Mouse (Mus musculus) stomach, postnatal 0 days (tissue): ENCODE measurements around the gene 4932438H23Rik. TPM values are rescaled to one million over a fixed set of nuclear protein-coding genes. Genes with fewer than 3 reads are reported as not detected.

Source experiments
- ATAC-seq: fragments of 200-750 bp; cut with Nextera tagmentation; 2 replicates; pipeline ENCODE4 v1.8.0; 2017; ENCODE audit not compliant: low FRiP score, low TSS enrichment
- DNase-seq: peaks from one replicate; pipeline ENCODE4 v3.0.0-alpha.2; 2016; ENCODE audit warnings: low spot score
- H3K27ac ChIP-seq: fragments of 300-500 bp; sonication (generic); replicated peaks from 2 replicates; pipeline ENCODE4 v1.5.1; 2014; ENCODE audit warnings: mild to moderate bottlenecking, control low read depth
- H3K27me3 ChIP-seq: fragments of 300-500 bp; sonication (generic); 2 replicates; pipeline ENCODE4 v1.6.1; 2014; ENCODE audit warnings: low read length; ENCODE audit not compliant: control insufficient read depth, insufficient read depth
- H3K36me3 ChIP-seq: fragments of 300-500 bp; sonication (generic); 2 replicates; pipeline ENCODE4 v1.6.1; 2014; ENCODE audit warnings: low read length, mixed read lengths; ENCODE audit not compliant: control insufficient read depth, insufficient read depth
- H3K4me1 ChIP-seq: fragments of 300-500 bp; sonication (generic); replicated peaks from 2 replicates; pipeline ENCODE4 v1.6.1; 2014; ENCODE audit warnings: antibody characterized with exemption; ENCODE audit not compliant: control insufficient read depth, insufficient read depth
- H3K4me2 ChIP-seq: fragments of 300-500 bp; sonication (generic); replicated peaks from 2 replicates; pipeline ENCODE4 v1.6.1; 2014; ENCODE audit warnings: low read depth, mild to moderate bottlenecking, control low read depth, moderate library complexity
- H3K4me3 ChIP-seq: fragments of 300-500 bp; sonication (generic); 2 replicates; pipeline ENCODE4 v1.5.1; 2014; ENCODE audit warnings: low read depth, low read length, control low read depth
- H3K9ac ChIP-seq: fragments of 300-500 bp; sonication (generic); 2 replicates; pipeline ENCODE4 v1.6.1; 2014; ENCODE audit warnings: mild to moderate bottlenecking, low read length, control low read depth, mixed read lengths
- H3K9me3 ChIP-seq: fragments of 300-500 bp; sonication (generic); 2 replicates; pipeline ENCODE4 v1.6.1; 2016; ENCODE audit warnings: low read length; ENCODE audit not compliant: control insufficient read depth
- CTCF ChIP-seq: IDR thresholded peaks from 2 replicates; pipeline ENCODE4 v1.5.1; 2016; ENCODE audit warnings: antibody characterized with exemption, low read depth, mild to moderate bottlenecking, moderate library complexity
- EP300 ChIP-seq: optimal IDR thresholded peaks from 2 replicates; pipeline ENCODE3; 2016; ENCODE audit warnings: antibody characterized with exemption
- WGBS: fragments of 180-500 bp; shearing (Covaris S2); extraction: QIAGEN DNeasy Blood & Tissue Kit; methylation state at CpG from one replicate; pipeline ENCODE4 v1.1.7; 2014; 5-methylcytosine and 5-hydroxymethylcytosine counted together
- polyA plus RNA-seq: library from polyadenylated mRNA; unstranded; fragments of >200 nt; fragmentation: Nextera tagmentation; extraction: Ambion mirVana; gene quantifications from 2 replicates; pipeline ENCODE4 v1.2.1, GENCODE M21; 2015

4932438H23Rik gene
- polyA plus RNA-seq, 1 experiment from 2014 or later, result 0.04 TPM

- Histone ChIP-seq H3K27ac (peak within 1 kb of the TSS; percentile 98), H3K9ac (peak within 1 kb of the TSS; percentile 94), H3K4me2 (peak within 1 kb of the TSS; percentile 86), H3K36me3 (no peaks in the 10 kb centered on the region), H3K9me3 (no peaks in the 10 kb centered on the region), H3K4me3 (peak within 1 kb of the TSS; percentile 90), H3K27me3 (no peaks in the 10 kb centered on the region), H3K4me1 (no peaks in the 10 kb centered on the region)
- peak; percentile 98 for DNase-seq
- 1% methylated on average over 65 of the region's 70 CpGs for WGBS
- ATAC-seq, result peak; percentile 98
- TF ChIP-seq CTCF (peak; percentile 100), EP300 (no peak)
Measured at GRCm38 (mm10) chr16:91044270-91045182, 50.4 kb downstream of the 4932438H23Rik start, which contains the start of gene Paxbp1. Gene Paxbp1 (minus strand): TSS chr16:91044543.

- peak; percentile 85 for ATAC-seq
Measured at GRCm38 (mm10) chr16:91043461-91044248, 51.3 kb downstream of the 4932438H23Rik start.

GRCm38 (mm10) chr16:91042640-91043039, 52.3 kb downstream of the 4932438H23Rik start:
- no peak for TF ChIP-seq CTCF
- no peak overlapping the region for H3K9ac ChIP-seq
- no peak for ATAC-seq
- no peaks in the 10 kb centered on the region for H3K4me1 ChIP-seq
- no peaks in the 10 kb centered on the region for H3K27me3 ChIP-seq
- no peaks in the 10 kb centered on the region for H3K9me3 ChIP-seq
- H3K36me3 ChIP-seq, result 0 out of 2 replicates have a peak, but pooled peaks cover 3% of the 10 kb centered on the region
- H3K27ac ChIP-seq, result no peak overlapping the region
- DNase-seq, result no peak
- WGBS, result 32% methylated on average over 1 of the region's 1 CpGs
- H3K4me2 ChIP-seq, result peak overlapping the region; percentile 33
- no peak overlapping the region for H3K4me3 ChIP-seq

More at GRCm38 (mm10) chr16:91043461-91044248, 51.3 kb downstream of the 4932438H23Rik start:
- no peaks in the 10 kb centered on the region for H3K27me3 ChIP-seq
- peak overlapping the region; percentile 86 for H3K4me2 ChIP-seq
- no peaks in the 10 kb centered on the region for H3K36me3 ChIP-seq
- peak; percentile 80 for DNase-seq
- TF ChIP-seq CTCF (no peak), EP300 (no peak)
- no peaks in the 10 kb centered on the region for H3K4me1 ChIP-seq
- H3K9me3 ChIP-seq, result no peaks in the 10 kb centered on the region
- peak overlapping the region; percentile 94 for H3K9ac ChIP-seq
- peak overlapping the region; percentile 98 for H3K27ac ChIP-seq
- WGBS, result under 1% methylated on average over 48 of the region's 63 CpGs
- H3K4me3 ChIP-seq, result peak overlapping the region; percentile 90

- no peak overlapping the region for H3K27ac ChIP-seq
- 89% methylated on average over 10 of the region's 10 CpGs for WGBS
- no peaks in the 10 kb centered on the region for H3K9me3 ChIP-seq
- H3K4me1 ChIP-seq, result no peaks in the 10 kb centered on the region
- no peak for ATAC-seq
- no peaks in the 10 kb centered on the region for H3K27me3 ChIP-seq
- no peak for DNase-seq
- peaks cover 21% of the 10 kb centered on the region for H3K36me3 ChIP-seq
- no peak overlapping the region for H3K9ac ChIP-seq
- H3K4me3 ChIP-seq, result no peak overlapping the region
- no peak overlapping the region for H3K4me2 ChIP-seq
- no peak for TF ChIP-seq CTCF
- TF ChIP-seq EP300, result no peak
Measured at GRCm38 (mm10) chr16:91035866-91036265, 59.1 kb downstream of the 4932438H23Rik start.

GRCm38 (mm10) chr16:91030751-91031150, 64.2 kb downstream of the 4932438H23Rik start:
- H3K27ac ChIP-seq, result no peak overlapping the region
- ATAC-seq (no peak), DNase-seq (no peak)
- peaks cover 19% of the 10 kb centered on the region for H3K36me3 ChIP-seq
- no peak overlapping the region for H3K9ac ChIP-seq
- no peak overlapping the region for H3K4me2 ChIP-seq
- H3K27me3 ChIP-seq, result no peaks in the 10 kb centered on the region
- no peaks in the 10 kb centered on the region for H3K4me1 ChIP-seq
- no peaks in the 10 kb centered on the region for H3K9me3 ChIP-seq
- TF ChIP-seq EP300 (no peak), CTCF (no peak)
- H3K4me3 ChIP-seq, result no peak overlapping the region
- 94% methylated on average over 4 of the region's 4 CpGs for WGBS
